Mouse (Mus musculus) lung, adult 10 weeks (tissue): ENCODE data around the gene Zc3hav1. TPM values are rescaled to one million over a fixed set of nuclear protein-coding genes. Genes with fewer than 3 reads are reported as not detected.

Experiments
- polyA plus RNA-seq: library from polyadenylated mRNA; stranded (reverse); fragments of 350-450 nt; fragmentation: Illumina TruSeq; extraction: RNeasy Lipid Tissue Mini Kit (QIAGEN cat#74804); gene quantifications from one replicate; pipeline ENCODE4 v1.2.3, GENCODE M21; 2014; ENCODE audit warnings: low read depth, low replicate concordance; ENCODE audit not compliant: insufficient read depth

Zc3hav1 gene
- polyA plus RNA-seq = 20.6 TPM

DNA sequence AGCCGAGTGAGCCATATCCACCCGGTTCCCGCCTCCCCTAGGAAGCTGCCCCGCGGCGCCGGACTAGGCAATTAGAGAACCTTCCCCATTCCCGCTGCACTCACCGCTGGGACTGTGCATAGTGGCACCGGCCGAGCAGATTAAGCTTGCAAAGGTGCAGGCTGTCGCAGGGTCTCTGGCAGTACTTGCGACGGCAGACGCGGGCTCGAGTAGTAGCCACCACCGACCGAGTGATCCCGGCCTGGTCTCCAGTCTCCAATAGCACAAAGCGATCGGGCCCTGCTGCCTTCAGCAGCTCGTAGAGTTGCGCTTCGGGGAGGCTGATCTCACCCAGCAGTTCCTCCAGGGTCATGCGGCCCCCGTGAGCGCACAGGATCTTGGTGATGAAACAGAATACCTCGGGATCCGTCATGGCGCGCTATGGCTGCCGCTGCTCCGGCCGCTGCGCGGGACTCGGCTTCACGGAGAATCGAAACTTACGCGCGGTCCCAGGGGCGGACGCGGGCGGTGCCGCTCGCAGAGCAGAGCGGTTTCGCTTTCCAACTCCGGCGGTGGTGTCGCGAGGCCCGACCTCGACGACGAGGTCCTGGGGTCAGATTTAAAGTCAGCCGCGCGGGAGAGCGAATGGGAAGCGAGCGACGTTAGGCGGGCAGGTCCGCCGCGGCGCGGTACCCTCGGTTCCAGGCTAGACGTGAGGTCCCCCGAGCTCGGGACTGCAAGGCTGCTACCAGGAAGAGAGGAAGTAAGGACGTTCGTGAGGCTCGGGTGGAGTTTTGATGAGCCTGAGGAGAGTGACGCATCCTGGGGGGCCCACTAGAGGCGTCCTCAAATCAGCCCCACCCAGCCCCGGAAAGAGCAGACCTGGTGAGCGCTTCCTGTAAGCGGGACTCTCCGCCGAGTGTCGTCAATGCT is at the start of gene Zc3hav1:
Gene Zc3hav1, minus strand, starts transcription at position 793 of the 912 bp plus-strand sequence.

DNA sequence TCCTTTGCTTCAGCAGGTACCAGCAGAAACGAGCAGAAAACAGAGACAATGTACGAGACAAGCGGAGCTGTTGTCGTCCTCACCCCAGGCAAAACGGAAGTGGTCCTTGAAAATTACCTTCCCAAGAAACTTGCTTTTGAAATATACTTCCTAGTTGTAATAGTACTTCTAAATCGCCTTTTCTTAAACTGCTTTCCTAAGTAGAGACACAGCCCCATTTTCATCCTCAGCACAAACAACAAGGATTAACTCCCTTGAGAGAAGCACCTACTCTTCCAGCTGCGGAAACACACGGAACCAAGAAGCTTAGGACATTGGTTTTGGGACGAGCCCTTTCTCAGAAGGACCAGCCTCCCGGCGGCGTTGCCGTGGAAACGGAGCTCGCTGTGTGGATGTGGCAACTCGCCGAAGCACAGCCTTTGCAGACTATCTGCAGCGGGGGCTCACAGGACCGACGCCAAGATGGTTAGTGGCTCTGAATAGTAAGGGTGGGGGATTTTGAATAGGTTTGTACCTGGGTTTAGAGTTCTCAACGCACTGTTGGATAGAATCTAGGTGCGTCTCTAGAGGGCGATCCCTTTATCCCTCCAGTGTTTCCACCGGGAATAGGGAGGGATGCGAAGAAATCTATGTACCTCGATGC is 26.8 kb upstream of the Zc3hav1 start, which contains the start of gene Ttc26:
Gene Ttc26, plus strand, starts transcription at position 341 of the 643 bp plus-strand sequence.

DNA sequence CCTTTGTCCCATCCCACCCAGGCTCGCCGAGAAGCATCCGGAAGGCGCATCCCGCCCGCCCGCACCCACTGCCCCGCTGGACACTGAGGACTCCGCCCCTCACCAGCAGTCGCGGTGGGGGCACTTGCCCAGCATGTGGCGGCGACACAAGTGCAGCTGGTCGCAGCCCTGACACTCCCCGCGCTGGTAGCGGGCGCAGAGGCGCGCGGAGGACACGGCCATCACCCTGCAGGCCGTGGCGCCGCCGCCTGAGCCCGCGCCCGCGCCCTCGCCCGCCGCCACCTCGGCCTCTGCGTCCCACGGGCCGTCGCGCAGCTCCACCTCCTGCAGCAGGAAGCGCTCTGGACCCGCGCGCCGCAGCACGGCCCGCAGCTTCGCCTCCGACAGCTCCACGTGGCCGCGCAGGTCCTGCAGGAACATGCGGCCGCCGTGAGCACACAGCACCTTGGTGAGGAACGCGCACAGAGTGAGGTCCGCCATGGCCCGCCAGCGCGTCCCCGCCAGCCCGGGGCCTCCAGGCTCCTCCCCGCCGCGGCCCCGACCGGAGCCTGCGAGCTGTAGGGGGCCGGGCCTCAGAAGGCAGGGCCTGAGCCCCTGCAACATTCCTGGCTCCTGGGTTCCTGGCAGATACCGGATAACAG is 55.5 kb downstream of the Zc3hav1 start, which contains the start of gene Zc3hav1l:
Gene Zc3hav1l, minus strand, starts transcription at position 499 of the 641 bp plus-strand sequence.

Other genes with a start within 250 kb of the Zc3hav1 start
- gene Tmem213, start 245.3 kb downstream of the Zc3hav1 start, polyA plus RNA-seq = 3.5 TPM
- 1.8 TPM for gene Atp6v0a4, start 230.0 kb downstream of the Zc3hav1 start, polyA plus RNA-seq
- 1.5 TPM for gene D630045J12Rik, start 100.6 kb downstream of the Zc3hav1 start, polyA plus RNA-seq
- 0.75 TPM for gene Zc3hav1l, start 55.3 kb downstream of the Zc3hav1 start, polyA plus RNA-seq
- gene Ttc26, start 26.9 kb upstream of the Zc3hav1 start, polyA plus RNA-seq = 2.4 TPM
- 3.5 TPM for gene Ubn2, start 79.3 kb upstream of the Zc3hav1 start, polyA plus RNA-seq
- gene Fmc1, start 178.9 kb upstream of the Zc3hav1 start, polyA plus RNA-seq = 91.3 TPM
- gene Luc7l2, start 196.7 kb upstream of the Zc3hav1 start, polyA plus RNA-seq = 48.3 TPM